Mouse (Mus musculus) thymus, postnatal 0 days (tissue): ENCODE data around the gene Hirip3. TPM values are rescaled to one million over a fixed set of nuclear protein-coding genes. Genes with fewer than 3 reads are reported as not detected.

Experiments
- DNase-seq: peaks from one replicate; pipeline ENCODE4 v3.0.0-alpha.2; 2015; ENCODE audit warnings: low spot score
- polyA plus RNA-seq: library from polyadenylated mRNA; unstranded; fragments of >200 nt; fragmentation: Nextera tagmentation; extraction: Ambion mirVana; gene quantifications from 2 replicates; pipeline ENCODE4 v1.2.1, GENCODE M21; 2015

Gene Hirip3
- polyA plus RNA-seq: 16.9 and 22.6 TPM in 2 replicates

- peak; percentile 92 for DNase-seq
These were observed at the start of gene Hirip3 for GRCm38 (mm10) chr7:126861429-126862130. TSS of gene Hirip3 (plus strand) at chr7:126861972.

- no peak for DNase-seq
These were observed 46.0 kb upstream of the Hirip3 start for GRCm38 (mm10) chr7:126815726-126816222.

GRCm38 (mm10) chr7:126816494-126816893 is 45.3 kb upstream of the Hirip3 start:
- DNase-seq: no peak

- no peak for DNase-seq
These were observed 44.2 kb upstream of the Hirip3 start for GRCm38 (mm10) chr7:126817595-126817994.

GRCm38 (mm10) chr7:126818818-126819217 is 43.0 kb upstream of the Hirip3 start:
- DNase-seq: no peak

- DNase-seq: peak; percentile 77
These were observed 39.8 kb upstream of the Hirip3 start for GRCm38 (mm10) chr7:126821835-126822511.

GRCm38 (mm10) chr7:126822741-126823140 is 39.0 kb upstream of the Hirip3 start:
- no peak for DNase-seq

- DNase-seq: no peak
These were observed 38.5 kb upstream of the Hirip3 start for GRCm38 (mm10) chr7:126823202-126823711.

- no peak for DNase-seq
These were observed 37.8 kb upstream of the Hirip3 start for GRCm38 (mm10) chr7:126823940-126824339.

- DNase-seq: peak; percentile 38
These were observed 36.4 kb upstream of the Hirip3 start for GRCm38 (mm10) chr7:126825403-126825802.

GRCm38 (mm10) chr7:126825952-126826351 is 35.8 kb upstream of the Hirip3 start:
- no peak for DNase-seq

- DNase-seq: no peak
These were observed 30.2 kb upstream of the Hirip3 start, which contains the start of gene 4930451I11Rik for GRCm38 (mm10) chr7:126831539-126831938. TSS of gene 4930451I11Rik (minus strand) at chr7:126831639.

GRCm38 (mm10) chr7:126832036-126832598 is 29.7 kb upstream of the Hirip3 start:
- DNase-seq: peak; percentile 87

GRCm38 (mm10) chr7:126833294-126833693 is 28.5 kb upstream of the Hirip3 start:
- no peak for DNase-seq

- DNase-seq: no peak
These were observed 18.5 kb upstream of the Hirip3 start for GRCm38 (mm10) chr7:126843276-126843675.

- no peak for DNase-seq
These were observed 16.3 kb upstream of the Hirip3 start for GRCm38 (mm10) chr7:126845516-126845915.

GRCm38 (mm10) chr7:126847116-126847420 is 14.7 kb upstream of the Hirip3 start, which contains the start of gene Doc2a:
TSS of gene Doc2a (plus strand) at chr7:126847416.
- DNase-seq: no peak

GRCm38 (mm10) chr7:126847421-126848398 is 14.1 kb upstream of the Hirip3 start:
- no peak for DNase-seq

- DNase-seq: no peak
These were observed 13.0 kb upstream of the Hirip3 start for GRCm38 (mm10) chr7:126848794-126849193.

GRCm38 (mm10) chr7:126850161-126850560 is 11.6 kb upstream of the Hirip3 start:
- no peak for DNase-seq

- no peak for DNase-seq
These were observed 10.6 kb upstream of the Hirip3 start for GRCm38 (mm10) chr7:126851192-126851591.
